Mouse (Mus musculus) MEL (cell line): ENCODE data around the gene Ldah. TPM values are rescaled to one million over a fixed set of nuclear protein-coding genes. Genes with fewer than 3 reads are reported as not detected.

Experiments
- DNase-seq: peaks from one replicate; pipeline ENCODE4 v3.0.0; 2011; ENCODE audit warnings: low read depth, low spot score
- H3K27ac ChIP-seq: 2 replicates; pipeline ENCODE4 v1.5.1; 2012; ENCODE audit warnings: low read depth, mild to moderate bottlenecking, control low read depth, low read length, moderate library complexity; ENCODE audit not compliant: control insufficient read depth
- H3K27me3 ChIP-seq, 2 experiments: fragments of 150-350 bp in 1 of 2; sonication (generic) in 1 of 2; 2 replicates each; pipeline ENCODE4 v1.6.1; 2012; ENCODE audit warnings: low read length in 2 of 2, mild to moderate bottlenecking in 2 of 2, improper control_type of control experiment in 1 of 2, moderate library complexity in 1 of 2; ENCODE audit not compliant: insufficient read depth in 2 of 2, control insufficient read depth in 1 of 2
- H3K36me3 ChIP-seq, 2 experiments: 2 replicates each; pipeline ENCODE4 v1.6.1; 2012 to 2014; ENCODE audit warnings: low read length in 2 of 2, improper control_type of control experiment in 1 of 2, inconsistent platforms in 1 of 2, mild to moderate bottlenecking in 1 of 2; ENCODE audit not compliant: insufficient read depth in 2 of 2, control insufficient read depth in 1 of 2
- H3K4me1 ChIP-seq, 2 experiments: fragments of 150-350 bp in 1 of 2; sonication (generic) in 1 of 2; 2 replicates each; pipeline ENCODE4 v1.6.1; 2012; ENCODE audit warnings: low read length in 2 of 2, improper control_type of control experiment in 1 of 2, mild to moderate bottlenecking in 1 of 2; ENCODE audit not compliant: insufficient read depth in 2 of 2, control insufficient read depth in 1 of 2
- H3K4me3 ChIP-seq, 2 experiments: fragments of 150-350 bp in 1 of 2; sonication (generic) in 1 of 2; 2 replicates each; pipeline ENCODE4 v1.5.1; 2012; ENCODE audit warnings: low read depth in 2 of 2, low read length in 2 of 2, mild to moderate bottlenecking in 2 of 2, moderate library complexity in 2 of 2, control low read depth in 1 of 2, improper control_type of control experiment in 1 of 2; ENCODE audit not compliant: control insufficient read depth in 1 of 2, insufficient read depth in 1 of 2
- H3K79me2 ChIP-seq: 2 replicates; pipeline ENCODE4 v1.6.1; 2012; ENCODE audit warnings: mild to moderate bottlenecking, low read length, moderate library complexity; ENCODE audit not compliant: control insufficient read depth, poor library complexity, insufficient read depth
- H3K9ac ChIP-seq: 2 replicates; pipeline ENCODE4 v1.6.1; 2012; ENCODE audit warnings: low read depth, mild to moderate bottlenecking, control low read depth, low read length, moderate library complexity; ENCODE audit not compliant: control insufficient read depth, poor library complexity, severe bottlenecking
- H3K9me3 ChIP-seq: fragments of 150-350 bp; sonication (generic); replicated peaks from 2 replicates; pipeline ENCODE4 v1.6.1; 2012; ENCODE audit warnings: mild to moderate bottlenecking, low read length, improper control_type of control experiment, moderate library complexity; ENCODE audit not compliant: insufficient read depth
- BHLHE40 ChIP-seq: IDR thresholded peaks from 2 replicates; pipeline ENCODE4 v1.6.1; 2012; ENCODE audit warnings: low read depth, mild to moderate bottlenecking, inconsistent platforms, low read length, improper control_type of control experiment, borderline replicate concordance
- CTCF ChIP-seq, 3 experiments: IDR thresholded peaks in 2 of 3; conservative IDR thresholded peaks in 1 of 3; 2 replicates each; pipeline ENCODE4 v1.5.1; 2011 to 2012; ENCODE audit warnings: low read length in 3 of 3, low read depth in 2 of 3, mild to moderate bottlenecking in 2 of 3, improper control_type of control experiment in 1 of 3, inconsistent platforms in 1 of 3, mixed read lengths in 1 of 3, moderate library complexity in 1 of 3; ENCODE audit not compliant: control insufficient read depth in 1 of 3, insufficient read depth in 1 of 3, poor library complexity in 1 of 3, severe bottlenecking in 1 of 3
- EP300 ChIP-seq, 2 experiments: IDR thresholded peaks; 2 replicates each; pipeline ENCODE4 v1.6.1; 2011; ENCODE audit warnings: improper control_type of control experiment in 2 of 2, low read length in 2 of 2, low read depth in 1 of 2, mild to moderate bottlenecking in 1 of 2
- GABPA ChIP-seq: IDR thresholded peaks from 2 replicates; pipeline ENCODE4 v1.6.1; 2012; ENCODE audit warnings: low read depth, mild to moderate bottlenecking, inconsistent platforms, low read length, improper control_type of control experiment, moderate library complexity
- HCFC1 ChIP-seq: IDR thresholded peaks from 2 replicates; pipeline ENCODE4 v1.6.1; 2012; ENCODE audit warnings: low read depth, mild to moderate bottlenecking, inconsistent platforms, low read length, improper control_type of control experiment, moderate library complexity
- KAT2A ChIP-seq: conservative IDR thresholded peaks from 2 replicates; pipeline ENCODE4 v1.6.1; 2012; ENCODE audit warnings: low read depth, low read length, improper control_type of control experiment, inconsistent platforms
- MAFK ChIP-seq: IDR thresholded peaks from 2 replicates; pipeline ENCODE4 v1.6.1; 2011; ENCODE audit warnings: low read depth, mild to moderate bottlenecking, low read length, improper control_type of control experiment, borderline replicate concordance
- MXI1 ChIP-seq: IDR thresholded peaks from 2 replicates; pipeline ENCODE4 v1.6.1; 2011; ENCODE audit warnings: mild to moderate bottlenecking, low read depth, low read length, improper control_type of control experiment
- POLR2A ChIP-seq, 2 experiments: IDR thresholded peaks; 2 replicates each; pipeline ENCODE4 v1.6.1; 2011 to 2012; ENCODE audit warnings: low read length in 2 of 2, mild to moderate bottlenecking in 2 of 2, control low read depth in 1 of 2, improper control_type of control experiment in 1 of 2, low read depth in 1 of 2, moderate library complexity in 1 of 2; ENCODE audit not compliant: control insufficient read depth in 1 of 2, insufficient read depth in 1 of 2, poor library complexity in 1 of 2
- POLR2AphosphoS5 ChIP-seq: IDR thresholded peaks from 2 replicates; pipeline ENCODE4 v1.6.1; 2012; ENCODE audit warnings: low read depth, borderline replicate concordance, mild to moderate bottlenecking, inconsistent platforms, low read length, moderate library complexity, mixed read lengths
- SIN3A ChIP-seq: IDR thresholded peaks from 2 replicates; pipeline ENCODE4 v1.6.1; 2012; ENCODE audit warnings: low read length, improper control_type of control experiment, inconsistent platforms
- TBP ChIP-seq: IDR thresholded peaks from 2 replicates; pipeline ENCODE4 v1.8.0; 2011; ENCODE audit warnings: low read depth, low read length, improper control_type of control experiment
- TCF12 ChIP-seq: IDR thresholded peaks from 2 replicates; pipeline ENCODE4 v1.6.1; 2014; ENCODE audit warnings: low read depth, mild to moderate bottlenecking, inconsistent platforms, low read length, improper control_type of control experiment, moderate library complexity
- USF1 ChIP-seq: IDR thresholded peaks from 2 replicates; pipeline ENCODE4 v1.6.1; 2014; ENCODE audit warnings: low read depth, mild to moderate bottlenecking, inconsistent platforms, low read length, improper control_type of control experiment, moderate library complexity
- ZKSCAN1 ChIP-seq: IDR thresholded peaks from 2 replicates; pipeline ENCODE4 v1.6.1; 2012; ENCODE audit warnings: low read depth, mild to moderate bottlenecking, inconsistent platforms, low read length, improper control_type of control experiment, moderate library complexity
- polyA plus RNA-seq, 2 experiments: library from polyadenylated mRNA; stranded (reverse) in 1 of 2; unstranded in 1 of 2; fragments of >175 nt in 1 of 2; fragments of >200 nt in 1 of 2; gene quantifications; 2 replicates each; pipeline versions ENCODE4 v1.2.1 to v1.2.4; 2012; ENCODE audit warnings: low replicate concordance in 2 of 2, low read depth in 1 of 2; ENCODE audit not compliant: insufficient read length in 2 of 2, insufficient read depth in 1 of 2, missing spikeins in 1 of 2
- total RNA-seq: library from RNA; depleted of rRNA; stranded (reverse); fragments of 300-350 nt; gene quantifications from 2 replicates; pipeline ENCODE4 v1.2.3, GENCODE M21; 2012

The Ldah gene
- total and polyA plus RNA-seq, 3 experiments = 28.6 to 132 (median 44.2) TPM

GRCm38 (mm10) chr12:8216392-8217280 lies 8.7 kb downstream of the Ldah start:
- no peak overlapping the region for H3K9ac ChIP-seq
- peaks cover 0 to 2% of the 10 kb centered on the region in 2 experiments; a peak in 1 of 4 replicates for H3K36me3 ChIP-seq
- no peaks in the 10 kb centered on the region for H3K9me3 ChIP-seq
- H3K27ac ChIP-seq = no peak overlapping the region
- no peak overlapping the region for H3K4me3 ChIP-seq
- H3K27me3 ChIP-seq = no peaks in the 10 kb centered on the region
- DNase-seq = no peak
- no peaks in the 10 kb centered on the region; a peak in 1 of 4 replicates for H3K4me1 ChIP-seq
- peaks cover 5% of the 10 kb centered on the region; the same call in 1 of the 2 replicates for H3K79me2 ChIP-seq
- TF ChIP-seq SIN3A = no peak
- no peak for TF ChIP-seq EP300 (IDR thresholded peaks at IDR 0.05; ENCODE audit: low read depth in 1 of 2, low read length in 2 of 2)
- TF ChIP-seq MAFK = no peak
- TF ChIP-seq USF1 = no peak
- TF ChIP-seq ZKSCAN1 = no peak
- no peak for TF ChIP-seq BHLHE40
- no peak for TF ChIP-seq TCF12
- TF ChIP-seq POLR2AphosphoS5 = no peak
- no peak for TF ChIP-seq POLR2A (IDR thresholded peaks at IDR 0.05; ENCODE audit: control insufficient read depth in 1 of 2, insufficient read depth in 1 of 2, low read depth in 1 of 2, low read length in 2 of 2, poor library complexity in 1 of 2)
- no peak for TF ChIP-seq TBP

GRCm38 (mm10) chr12:8223036-8223435 lies 15.1 kb downstream of the Ldah start:
- no peak overlapping the region for H3K27ac ChIP-seq
- no peak for DNase-seq
- no peaks in the 10 kb centered on the region for H3K9me3 ChIP-seq
- H3K36me3 ChIP-seq = peaks cover 0 to 4% of the 10 kb centered on the region in 2 experiments; a peak in 2 of 4 replicates
- H3K4me3 ChIP-seq = no peak overlapping the region
- H3K27me3 ChIP-seq = no peaks in the 10 kb centered on the region
- no peaks in the 10 kb centered on the region for H3K4me1 ChIP-seq
- no peak overlapping the region for H3K9ac ChIP-seq
- TF ChIP-seq EP300 (IDR thresholded peaks at IDR 0.05; ENCODE audit: low read depth in 1 of 2, low read length in 2 of 2) (no peak), CTCF (IDR thresholded peaks at IDR 0.05 in 2 of 3, conservative IDR thresholded peaks at IDR 0.05 in 1 of 3; ENCODE audit: control insufficient read depth in 1 of 3, insufficient read depth in 1 of 3, low read depth in 2 of 3, low read length in 3 of 3, poor library complexity in 1 of 3, severe bottlenecking in 1 of 3) (no peak), MXI1 (no peak), HCFC1 (no peak), KAT2A (no peak), GABPA (no peak), SIN3A (no peak), TCF12 (no peak)
- H3K79me2 ChIP-seq = no peaks in the 10 kb centered on the region; the same call in 1 of the 2 replicates
